Mouse (Mus musculus): ENCODE measurements around the gene Itga4. TPM values are rescaled to one million over a fixed set of nuclear protein-coding genes. Genes with fewer than 3 reads are reported as not detected.

The Itga4 gene
- 6.0 and 6.1 TPM in 2 replicates for polyA plus RNA-seq (2016; fragmentation: Nextera tagmentation; extraction: Ambion mirVana)

DNA sequence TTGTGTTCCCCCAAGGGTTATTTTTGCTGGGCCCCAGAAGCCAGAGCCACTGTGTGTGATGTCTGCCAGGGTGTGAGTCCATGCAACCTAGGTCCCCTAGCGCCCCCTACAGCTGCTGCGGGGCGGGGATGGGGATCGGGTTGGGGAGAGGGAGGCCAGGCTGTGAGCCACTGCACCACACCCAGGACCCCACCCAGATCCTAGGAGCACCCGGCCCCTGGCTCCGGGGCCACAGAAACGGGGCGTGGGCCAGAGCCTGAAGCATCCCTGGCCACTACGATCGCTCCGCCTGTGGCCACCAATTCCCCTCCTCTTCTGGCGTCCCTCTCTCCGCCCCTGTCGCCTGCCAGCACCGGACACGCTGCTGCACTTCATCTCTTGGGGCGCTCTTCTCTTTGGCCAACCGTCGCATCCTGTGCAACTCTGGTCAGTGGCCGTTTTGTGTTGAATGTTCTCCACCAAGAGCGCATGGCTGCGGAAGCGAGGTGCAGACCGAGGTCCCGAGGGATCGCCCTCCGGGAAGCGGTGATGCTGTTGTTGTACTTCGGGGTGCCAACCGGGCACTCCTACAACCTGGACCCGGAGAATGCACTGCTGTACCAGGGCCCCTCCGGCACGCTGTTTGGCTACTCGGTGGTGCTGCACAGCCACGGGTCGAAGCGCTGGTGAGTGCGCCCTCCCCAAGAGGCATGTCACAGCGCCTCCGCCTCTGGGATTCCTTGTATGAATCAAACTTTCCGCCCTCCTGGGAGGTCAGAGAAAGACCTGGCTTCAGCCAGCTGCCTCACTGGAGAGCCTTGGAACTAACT is at the start of gene Itga4:
Itga4 (plus strand) TSS at position 235 of the 809 bp plus-strand sequence.
- H3K9me3 ChIP-seq: no peaks in the 10 kb centered on the region
- H3K27ac ChIP-seq (replicated peaks): peak within 1 kb of the TSS; percentile 83
- peak within 1 kb of the TSS; percentile 66 for H3K4me3 ChIP-seq
- peaks cover 32% of the 10 kb centered on the region for H3K27me3 ChIP-seq (replicated peaks; ENCODE audit: low read depth, poor library complexity, severe bottlenecking)
- peaks cover 34% of the 10 kb centered on the region for H3K4me1 ChIP-seq
- peak; percentile 84 for DNase-seq (ENCODE audit: low spot score)
- WGBS: under 1% methylated on average over 41 of the region's 41 CpGs
- no peaks in the 10 kb centered on the region for H3K36me3 ChIP-seq (replicated peaks)

DNA sequence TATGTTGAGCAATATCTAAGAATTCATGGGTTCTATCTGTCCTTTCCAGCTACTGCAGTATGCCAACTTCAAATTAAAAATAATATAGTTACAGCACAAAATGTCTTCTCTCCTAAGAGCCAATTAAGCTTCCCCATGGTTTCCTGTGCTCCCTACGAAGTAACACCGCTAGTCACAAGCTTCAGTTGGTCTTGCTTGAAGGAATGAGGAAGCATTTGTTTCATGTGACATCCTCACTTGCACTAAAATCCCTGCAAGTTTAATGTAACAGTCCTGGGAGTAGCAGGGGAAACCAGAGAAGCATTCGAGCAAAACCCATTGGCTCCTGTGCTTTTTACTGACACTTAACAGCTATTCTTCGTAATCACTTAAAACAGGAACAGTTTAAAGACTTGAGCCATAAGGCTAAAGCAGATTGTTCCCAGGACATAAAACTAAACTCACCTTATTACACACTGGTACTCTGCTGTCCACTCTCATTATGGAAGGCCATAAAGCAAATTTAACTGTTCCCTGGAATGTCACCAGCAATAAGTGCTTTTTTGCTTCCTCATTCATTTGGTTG is 49.0 kb upstream of the Itga4 start:
- H3K9me3 ChIP-seq: no peaks in the 10 kb centered on the region
- no peaks in the 10 kb centered on the region for H3K36me3 ChIP-seq (replicated peaks)
- DNase-seq (ENCODE audit: low spot score): no peak
- H3K4me1 ChIP-seq: peaks cover 9% of the 10 kb centered on the region; the same call in 1 of the 2 replicates
- no peak overlapping the region for H3K27ac ChIP-seq (replicated peaks)
- WGBS: 83% methylated on average over 4 of the region's 4 CpGs
- no peaks in the 10 kb centered on the region for H3K27me3 ChIP-seq (replicated peaks; ENCODE audit: low read depth, poor library complexity, severe bottlenecking)
- H3K4me3 ChIP-seq: no peak overlapping the region

DNA sequence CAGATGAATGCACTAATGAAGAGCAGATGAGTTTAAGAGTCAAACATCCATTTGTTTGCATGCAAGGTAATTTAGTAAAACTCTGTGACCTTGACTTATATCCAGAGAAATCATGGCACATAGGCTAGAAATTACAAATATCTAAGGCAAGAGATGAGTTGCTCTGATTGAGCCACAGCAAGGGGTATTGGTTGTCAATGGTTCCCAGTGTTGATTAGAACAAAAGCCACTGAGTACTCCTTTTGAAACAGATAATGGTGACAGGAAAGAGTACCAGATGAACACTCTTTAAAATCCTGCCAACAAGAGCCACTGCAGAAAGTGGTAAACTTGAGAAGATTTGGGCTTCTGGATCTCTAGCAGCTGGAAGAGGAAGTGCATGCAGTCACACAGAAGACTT is 40.2 kb upstream of the Itga4 start:
- Histone ChIP-seq H3K27ac (replicated peaks) (no peak overlapping the region), H3K9me3 (no peaks in the 10 kb centered on the region), H3K4me1 (0 out of 2 replicates have a peak, but pooled peaks cover 3% of the 10 kb centered on the region), H3K27me3 (replicated peaks; ENCODE audit: low read depth, poor library complexity, severe bottlenecking) (no peaks in the 10 kb centered on the region), H3K36me3 (replicated peaks) (no peaks in the 10 kb centered on the region), H3K4me3 (no peak overlapping the region)
- DNase-seq (ENCODE audit: low spot score): no peak

DNA sequence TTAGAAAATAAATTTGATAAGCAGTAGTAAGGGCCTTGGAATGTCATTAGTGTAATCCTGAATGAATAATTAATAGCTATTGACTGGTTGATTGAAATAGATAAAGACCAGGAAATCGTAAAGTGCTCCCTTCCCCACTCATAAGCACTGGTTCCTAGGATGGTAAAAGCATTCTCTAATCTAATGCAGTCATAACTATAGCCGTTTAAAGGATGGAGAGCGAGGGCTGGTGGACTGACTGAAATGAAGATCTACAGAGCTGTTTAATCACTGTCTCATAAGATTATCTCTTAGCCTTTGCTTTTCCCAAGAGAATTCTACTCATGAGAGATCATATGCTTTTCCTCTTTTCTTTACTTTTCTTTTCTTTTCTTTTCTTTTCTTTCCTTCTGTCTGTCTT is 39.7 kb upstream of the Itga4 start:
- DNase-seq (ENCODE audit: low spot score): no peak
- Histone ChIP-seq H3K4me1 (0 out of 2 replicates have a peak, but pooled peaks cover 3% of the 10 kb centered on the region), H3K36me3 (replicated peaks) (no peaks in the 10 kb centered on the region), H3K27ac (replicated peaks) (no peak overlapping the region), H3K4me3 (no peak overlapping the region), H3K27me3 (replicated peaks; ENCODE audit: low read depth, poor library complexity, severe bottlenecking) (no peaks in the 10 kb centered on the region), H3K9me3 (no peaks in the 10 kb centered on the region)
- WGBS: 74% methylated on average over 3 of the region's 3 CpGs

DNA sequence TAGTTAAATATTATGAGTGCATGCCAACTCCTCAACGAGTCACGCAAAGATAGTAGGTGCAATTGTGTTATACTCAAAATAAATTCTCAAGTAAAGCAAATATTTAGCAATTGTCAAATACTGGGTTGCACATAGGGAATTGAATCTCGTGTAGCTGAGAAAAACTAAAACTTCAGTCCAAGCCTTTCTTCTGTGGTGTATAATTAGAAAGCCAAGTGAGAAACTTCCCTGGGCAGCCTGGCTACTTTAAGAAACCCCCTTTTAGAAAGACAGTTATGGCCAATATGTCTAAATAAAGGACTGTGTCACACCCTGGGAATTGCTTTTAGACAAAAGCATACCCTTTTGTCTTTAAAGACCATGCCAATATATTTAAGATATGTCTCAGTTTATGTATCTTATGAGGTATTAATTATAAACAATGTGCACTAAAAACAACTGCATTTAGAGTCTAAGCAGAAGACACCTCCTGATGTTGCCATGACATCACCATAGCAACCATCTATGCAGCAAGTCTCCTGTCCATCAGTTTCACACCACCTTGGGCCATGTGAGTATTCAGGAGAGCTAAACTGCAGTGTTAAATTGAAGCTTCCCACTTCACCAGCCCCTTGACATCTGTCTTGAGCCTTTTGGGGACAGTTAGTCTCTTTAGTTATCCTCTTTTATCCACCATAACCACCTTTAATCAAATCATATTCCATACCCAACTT is 30.4 kb upstream of the Itga4 start:
- H3K36me3 ChIP-seq (replicated peaks): no peaks in the 10 kb centered on the region
- H3K9me3 ChIP-seq: no peaks in the 10 kb centered on the region
- no peaks in the 10 kb centered on the region for H3K4me1 ChIP-seq
- WGBS: 87% methylated on average over 3 of the region's 3 CpGs
- no peak overlapping the region for H3K27ac ChIP-seq (replicated peaks)
- no peaks in the 10 kb centered on the region for H3K27me3 ChIP-seq (replicated peaks; ENCODE audit: low read depth, poor library complexity, severe bottlenecking)
- H3K4me3 ChIP-seq: no peak overlapping the region
- no peak for DNase-seq (ENCODE audit: low spot score)

DNA sequence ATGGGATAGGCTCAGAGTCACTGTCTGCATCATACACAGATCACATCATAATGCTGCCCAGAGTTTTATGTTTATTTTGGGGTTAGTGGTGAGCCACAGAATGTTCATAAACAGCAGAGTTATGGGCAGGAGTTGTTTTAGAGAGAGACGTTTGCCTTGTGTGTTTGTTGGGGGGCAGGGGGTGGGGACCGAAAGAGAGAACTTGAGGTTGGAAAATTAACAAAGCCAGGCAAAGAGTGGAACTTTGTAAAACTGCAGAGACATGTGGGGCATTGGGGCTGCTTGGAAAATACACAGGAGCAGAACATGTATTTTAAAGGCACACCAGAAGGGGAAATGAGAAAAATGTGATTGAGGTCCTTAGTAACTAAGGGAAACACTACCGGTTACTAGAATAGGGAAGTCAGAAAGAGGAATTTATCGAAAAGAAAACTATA is 27.4 kb upstream of the Itga4 start:
- Histone ChIP-seq H3K9me3 (no peaks in the 10 kb centered on the region), H3K36me3 (replicated peaks) (no peaks in the 10 kb centered on the region), H3K27me3 (replicated peaks; ENCODE audit: low read depth, poor library complexity, severe bottlenecking) (no peaks in the 10 kb centered on the region), H3K4me1 (no peaks in the 10 kb centered on the region), H3K27ac (replicated peaks) (no peak overlapping the region), H3K4me3 (no peak overlapping the region)
- no peak for DNase-seq (ENCODE audit: low spot score)
- 91% methylated on average over 4 of the region's 4 CpGs for WGBS

DNA sequence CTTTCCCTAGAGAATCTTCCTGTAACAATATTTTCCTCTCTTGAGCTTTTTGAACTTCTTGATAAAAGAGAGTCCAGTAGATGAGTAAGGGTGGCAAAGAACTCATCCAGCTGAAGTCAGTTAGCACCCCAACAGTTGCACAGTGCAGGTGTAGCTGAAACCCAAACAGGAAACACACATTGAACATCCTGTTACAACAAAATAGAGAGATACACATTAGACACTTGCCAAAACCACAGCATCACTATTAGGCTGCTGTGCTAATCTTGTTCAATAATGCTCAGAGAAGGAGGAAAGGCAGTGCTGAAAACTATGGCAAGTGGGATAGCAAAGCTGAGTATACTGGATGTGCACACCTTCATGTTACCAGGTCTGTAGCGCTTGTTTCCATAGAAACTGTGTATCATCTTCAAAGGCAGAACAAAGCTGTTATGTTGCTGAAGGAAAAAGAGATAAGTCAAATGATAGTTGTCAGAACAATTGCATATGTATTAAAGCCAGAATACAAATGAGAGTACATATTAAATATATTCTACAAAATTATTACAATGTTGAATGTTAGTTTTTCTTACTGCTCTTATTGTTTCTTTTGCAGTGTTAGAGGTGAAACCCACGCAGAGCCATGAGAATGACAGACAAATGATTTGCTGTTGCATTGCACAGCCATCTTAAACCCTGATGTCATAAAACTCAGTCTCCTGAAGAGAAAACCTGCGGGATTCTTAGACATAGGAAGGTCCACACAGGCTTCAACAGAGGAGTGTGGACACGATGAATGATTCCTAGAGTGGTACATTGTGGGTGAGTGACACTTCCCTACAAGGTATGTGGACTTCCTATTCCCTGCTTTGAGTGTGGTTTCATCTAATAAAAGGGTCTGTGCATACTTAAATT is 23.9 kb upstream of the Itga4 start:
- WGBS: 78% methylated on average over 4 of the region's 4 CpGs
- Histone ChIP-seq H3K4me3 (no peak overlapping the region), H3K27ac (replicated peaks) (no peak overlapping the region), H3K4me1 (no peaks in the 10 kb centered on the region), H3K36me3 (replicated peaks) (no peaks in the 10 kb centered on the region), H3K9me3 (no peaks in the 10 kb centered on the region), H3K27me3 (replicated peaks; ENCODE audit: low read depth, poor library complexity, severe bottlenecking) (no peaks in the 10 kb centered on the region)
- DNase-seq (ENCODE audit: low spot score): no peak

DNA sequence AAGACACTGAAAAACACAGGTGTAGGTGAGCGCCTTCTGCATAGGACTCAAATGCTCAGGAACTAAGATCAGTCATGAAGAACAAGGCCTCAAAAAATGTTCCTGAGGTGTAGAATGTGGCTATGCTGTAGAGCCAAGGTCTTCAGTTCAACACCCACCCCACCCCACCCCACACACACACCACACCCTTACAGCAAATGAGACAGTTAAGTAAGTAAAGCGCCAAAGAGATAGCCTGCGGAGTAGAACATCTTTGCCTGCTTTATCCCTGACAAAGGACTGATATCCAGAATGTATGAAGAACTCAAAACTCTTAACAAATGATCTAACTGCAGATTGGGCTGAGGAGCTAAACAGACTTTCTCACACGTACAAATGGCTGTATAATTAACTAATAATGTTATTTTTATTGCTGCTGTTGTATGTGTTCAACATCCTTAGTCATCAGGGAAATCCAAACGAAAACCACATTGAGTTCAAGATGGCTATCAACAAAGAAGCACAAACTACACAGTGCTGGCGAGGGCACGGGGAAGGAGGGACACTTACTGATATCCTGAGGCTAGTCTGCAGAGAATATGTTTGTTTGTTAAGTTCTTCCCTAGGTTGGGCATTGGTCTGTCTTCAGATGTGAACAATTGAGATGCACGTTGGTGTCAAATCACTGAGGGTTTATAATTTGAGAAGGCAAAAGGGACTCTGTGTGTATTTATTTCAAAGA is 19.3 kb upstream of the Itga4 start:
- Histone ChIP-seq H3K9me3 (no peaks in the 10 kb centered on the region), H3K27me3 (replicated peaks; ENCODE audit: low read depth, poor library complexity, severe bottlenecking) (no peaks in the 10 kb centered on the region), H3K27ac (replicated peaks) (no peak overlapping the region), H3K4me3 (no peak overlapping the region), H3K4me1 (no peaks in the 10 kb centered on the region), H3K36me3 (replicated peaks) (no peaks in the 10 kb centered on the region)
- no peak for DNase-seq (ENCODE audit: low spot score)
- 75% methylated on average over 8 of the region's 8 CpGs for WGBS

DNA sequence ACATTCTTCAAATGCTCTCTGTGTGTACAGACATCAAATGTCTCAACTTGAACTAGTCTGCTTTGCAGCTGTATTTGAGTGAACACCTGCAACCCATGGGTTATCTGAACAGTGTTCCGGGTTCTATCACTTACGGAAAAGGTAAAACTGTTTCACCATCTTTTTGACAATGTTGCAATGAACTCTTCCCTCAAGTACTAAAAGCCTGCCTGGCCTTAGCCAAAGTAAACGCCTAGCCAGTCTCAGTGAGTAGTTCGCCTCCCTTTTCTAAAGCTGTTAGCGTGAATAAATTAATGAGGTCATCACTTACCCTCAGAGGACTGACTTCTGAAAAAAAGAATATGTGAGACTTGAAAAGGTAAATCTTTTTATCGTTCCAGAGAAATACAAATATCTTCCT is 18.0 kb upstream of the Itga4 start:
- no peak overlapping the region for H3K4me3 ChIP-seq
- H3K9me3 ChIP-seq: no peaks in the 10 kb centered on the region
- 90% methylated on average over 6 of the region's 6 CpGs for WGBS
- no peaks in the 10 kb centered on the region for H3K36me3 ChIP-seq (replicated peaks)
- H3K27me3 ChIP-seq (replicated peaks; ENCODE audit: low read depth, poor library complexity, severe bottlenecking): no peaks in the 10 kb centered on the region; the same call in 1 of the 2 replicates
- peaks cover 6% of the 10 kb centered on the region for H3K4me1 ChIP-seq
- DNase-seq (ENCODE audit: low spot score): no peak
- H3K27ac ChIP-seq (replicated peaks): no peak overlapping the region

DNA sequence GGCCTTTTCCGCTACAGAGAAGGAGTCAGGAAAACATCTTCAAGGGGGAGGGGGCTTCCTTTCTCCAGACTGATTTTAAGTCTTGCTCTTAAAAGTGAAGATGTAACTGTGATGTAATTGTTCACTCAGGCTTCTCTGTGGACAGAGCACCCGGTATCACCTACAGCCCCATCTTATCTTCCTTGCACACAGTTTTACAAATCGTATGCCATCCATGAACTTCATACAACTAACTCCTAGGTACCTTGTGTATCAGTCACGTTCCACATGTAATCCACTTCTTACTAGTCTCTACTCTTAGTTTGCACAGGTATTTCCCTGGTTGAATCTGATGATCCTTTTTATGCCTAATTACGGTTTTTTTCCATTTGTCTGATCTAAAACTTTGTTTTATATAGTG is 10.9 kb upstream of the Itga4 start:
- 83% methylated on average over 5 of the region's 5 CpGs for whole genome bisulfite sequencing
- no peaks in the 10 kb centered on the region; the same call in 1 of the 2 replicates for H3K27me3 ChIP-seq (replicated peaks; ENCODE audit: low read depth, poor library complexity, severe bottlenecking)
- peaks cover 16% of the 10 kb centered on the region for H3K4me1 ChIP-seq
- H3K36me3 ChIP-seq (replicated peaks): no peaks in the 10 kb centered on the region
- H3K9me3 ChIP-seq: no peaks in the 10 kb centered on the region
- H3K27ac ChIP-seq (replicated peaks): no peak overlapping the region
- no peak for DNase-seq (ENCODE audit: low spot score)
- H3K4me3 ChIP-seq: no peak overlapping the region

DNA sequence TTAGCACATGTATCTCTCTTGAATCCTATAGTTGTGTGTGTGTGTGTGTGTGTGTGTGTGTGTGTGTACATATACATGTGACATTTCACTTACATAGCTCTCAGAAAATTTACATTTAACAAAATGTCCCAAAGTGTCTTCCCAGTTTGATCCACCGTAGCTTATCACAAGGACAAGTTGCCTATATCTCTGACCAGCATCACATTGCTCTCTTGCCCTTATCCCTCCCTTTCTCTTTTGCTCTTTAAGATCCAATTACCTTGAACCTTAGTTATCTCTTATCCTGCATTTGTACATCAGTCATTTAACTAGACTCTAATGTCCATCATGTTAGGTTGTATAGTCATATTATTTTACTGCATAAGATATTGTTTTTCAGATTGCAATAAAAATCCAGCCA is 10.5 kb upstream of the Itga4 start:
- H3K4me1 ChIP-seq: peaks cover 16% of the 10 kb centered on the region
- H3K9me3 ChIP-seq: no peaks in the 10 kb centered on the region
- no peak for DNase-seq (ENCODE audit: low spot score)
- H3K27me3 ChIP-seq (replicated peaks; ENCODE audit: low read depth, poor library complexity, severe bottlenecking): no peaks in the 10 kb centered on the region; the same call in 1 of the 2 replicates
- no peak overlapping the region for H3K4me3 ChIP-seq
- WGBS: 89% methylated on average over 1 of the region's 1 CpGs
- H3K27ac ChIP-seq (replicated peaks): no peak overlapping the region
- H3K36me3 ChIP-seq (replicated peaks): no peaks in the 10 kb centered on the region
